Mouse (Mus musculus): ENCODE measurements at regions not wholly inside any gene's neighbourhood (a gene's known extent, or its start where the extent isn't known, plus 50 kb on each side); places are given as distances from the start of the nearest gene placed in this dataset.

DNA sequence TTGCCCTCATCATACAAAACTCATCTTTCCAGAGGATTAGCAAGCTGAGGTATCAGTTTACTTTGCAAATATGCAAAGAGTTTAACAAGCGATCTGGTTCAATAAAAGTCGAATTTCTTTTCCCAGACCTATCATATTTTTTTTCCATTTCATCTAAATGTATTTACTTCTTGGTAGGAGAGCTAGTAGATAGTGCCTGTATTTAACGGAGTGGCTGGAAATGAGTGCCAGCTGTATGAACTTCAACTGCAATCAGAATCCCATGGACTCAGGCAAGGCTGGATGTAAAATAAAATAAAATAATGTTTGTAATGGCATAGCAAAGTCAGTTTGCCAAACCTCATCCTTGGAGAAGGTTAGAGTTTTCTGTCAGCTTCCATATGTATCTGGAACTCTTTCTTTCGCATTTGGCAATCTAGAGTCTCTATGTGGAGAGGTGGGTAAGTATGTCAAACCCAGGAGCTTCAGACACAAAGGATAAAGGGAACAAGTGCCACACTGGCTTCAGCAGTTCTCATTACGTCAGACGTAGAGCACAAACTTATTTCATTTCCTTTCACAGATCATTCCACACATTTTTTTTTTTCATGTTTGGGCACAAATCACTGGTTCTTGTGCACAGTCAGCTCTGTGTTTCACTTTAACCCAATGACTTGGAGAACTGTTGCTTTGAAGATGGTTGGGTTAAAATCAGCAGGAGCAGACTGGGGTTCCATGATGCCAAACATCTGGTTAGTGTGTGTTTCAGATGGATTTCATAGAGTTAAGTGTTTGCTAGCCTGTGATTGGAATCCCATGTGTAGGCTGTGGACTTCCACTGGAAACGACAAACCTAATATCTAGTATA lies 357.2 kb upstream of the Tmc3 start:
- Histone ChIP-seq H3K36me3 (no peaks in the 10 kb centered on the region), H3K27ac (replicated peaks) (0 out of 2 replicates have a peak overlapping the region, but pooled peaks have one; percentile 32), H3K27me3 (replicated peaks) (no peaks in the 10 kb centered on the region), H3K9ac (no peak overlapping the region), H3K9me3 (peaks cover 6% of the 10 kb centered on the region), H3K4me1 (peaks cover 10% of the 10 kb centered on the region), H3K4me2 (no peak overlapping the region), H3K4me3 (no peak overlapping the region)
- 69% methylated on average over 7 of the region's 7 CpGs for WGBS
- no peak for ATAC-seq (ENCODE audit: extremely low read depth, insufficient number of reproducible peaks, low FRiP score, low TSS enrichment)

DNA sequence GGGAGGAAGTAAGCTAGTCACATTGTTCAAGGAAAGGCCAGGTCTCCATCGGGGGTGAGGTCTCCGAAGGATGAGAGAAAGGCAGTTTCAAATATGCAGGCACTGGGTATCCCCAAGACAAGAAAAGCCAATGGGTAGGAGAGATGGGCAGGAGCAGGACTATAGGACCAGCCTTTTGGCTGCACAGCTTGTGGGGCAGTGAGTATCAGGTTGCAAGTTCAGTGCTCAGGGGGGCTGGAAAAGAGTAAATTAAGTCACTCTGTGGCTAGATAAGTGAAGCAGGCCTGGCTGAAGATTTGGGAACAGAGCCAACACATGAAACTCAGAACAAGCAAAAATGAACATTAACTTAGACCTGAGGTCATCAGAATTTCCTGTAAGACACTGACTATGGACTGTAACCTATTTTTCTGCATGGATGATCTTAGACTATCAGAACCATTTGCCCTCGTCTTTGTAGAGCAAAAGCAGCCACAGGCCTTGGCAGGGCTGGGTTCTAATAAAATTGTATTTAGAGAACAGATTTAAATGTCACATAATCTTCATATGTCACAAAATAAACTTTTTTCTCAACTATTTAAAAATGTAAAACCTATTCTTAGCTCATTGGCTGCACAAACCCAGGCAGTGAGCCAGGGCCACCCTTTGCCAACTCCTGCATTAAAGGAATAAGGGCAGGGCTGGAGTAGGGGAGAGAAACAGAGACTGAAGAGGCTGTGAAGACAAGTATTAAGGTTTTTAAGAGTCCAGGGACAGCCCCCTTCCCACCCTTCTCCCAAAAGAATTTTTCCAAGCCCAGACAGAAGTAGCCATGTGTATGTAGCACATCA lies 354.0 kb upstream of the Tmc3 start:
- Histone ChIP-seq H3K4me2 (no peak overlapping the region), H3K27me3 (replicated peaks) (no peaks in the 10 kb centered on the region), H3K36me3 (no peaks in the 10 kb centered on the region), H3K9me3 (peaks cover 6% of the 10 kb centered on the region), H3K4me3 (no peak overlapping the region), H3K4me1 (peaks cover 10% of the 10 kb centered on the region), H3K27ac (replicated peaks) (peak overlapping the region; percentile 40), H3K9ac (no peak overlapping the region)
- WGBS, result 59% methylated on average over 3 of the region's 3 CpGs
- no peak; the same call in 1 of the 2 replicates for ATAC-seq (ENCODE audit: extremely low read depth, insufficient number of reproducible peaks, low FRiP score, low TSS enrichment)

DNA sequence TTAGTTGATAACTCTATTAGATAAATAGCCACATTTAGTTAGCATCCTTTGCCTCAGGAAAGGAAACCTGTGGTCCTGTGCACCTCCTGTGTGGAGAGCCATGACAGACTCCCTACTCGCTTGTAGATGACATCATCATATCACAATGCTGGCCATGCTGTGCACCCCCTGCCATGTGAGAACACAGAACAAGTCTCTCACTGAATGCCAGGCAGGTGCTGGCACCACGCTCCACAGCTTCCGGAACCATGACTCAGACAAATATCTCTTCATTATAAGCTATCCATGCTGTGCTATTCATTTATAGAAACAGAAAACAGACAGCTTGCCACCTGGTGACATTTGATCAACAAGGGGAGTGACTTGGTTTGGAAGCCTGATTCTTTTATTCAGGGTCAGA lies 349.1 kb upstream of the Tmc3 start:
- 67% methylated on average over 3 of the region's 3 CpGs for WGBS
- Histone ChIP-seq H3K4me3 (no peak overlapping the region), H3K9ac (no peak overlapping the region), H3K9me3 (no peaks in the 10 kb centered on the region), H3K27me3 (replicated peaks) (no peaks in the 10 kb centered on the region), H3K36me3 (no peaks in the 10 kb centered on the region), H3K4me1 (peaks cover 2% of the 10 kb centered on the region; the same call in 1 of the 2 replicates), H3K4me2 (no peak overlapping the region), H3K27ac (replicated peaks) (no peak overlapping the region)
- no peak for ATAC-seq (ENCODE audit: extremely low read depth, insufficient number of reproducible peaks, low FRiP score, low TSS enrichment)

DNA sequence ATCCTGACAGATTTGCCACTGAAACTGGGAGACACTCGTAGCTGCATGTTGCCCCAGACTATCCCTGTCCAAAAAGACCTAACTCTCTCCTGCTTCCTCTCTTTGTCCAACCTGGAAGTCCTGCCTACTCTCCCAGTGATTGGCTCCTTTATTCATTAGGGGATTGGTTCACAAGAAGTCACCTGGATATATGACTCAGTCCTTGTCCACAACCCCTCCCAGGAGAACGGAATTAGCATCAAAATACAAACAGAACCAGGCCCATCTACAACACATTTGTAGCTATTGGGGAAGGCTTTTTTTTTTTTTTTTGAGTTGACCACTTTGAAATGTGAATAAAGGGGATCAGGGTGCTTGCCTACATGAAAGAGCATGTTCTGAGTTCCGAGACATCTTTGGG lies 347.4 kb upstream of the Tmc3 start:
- Histone ChIP-seq H3K27ac (replicated peaks) (no peak overlapping the region), H3K4me3 (no peak overlapping the region), H3K9me3 (no peaks in the 10 kb centered on the region), H3K4me2 (no peak overlapping the region), H3K27me3 (replicated peaks) (no peaks in the 10 kb centered on the region), H3K4me1 (no peaks in the 10 kb centered on the region; the same call in 1 of the 2 replicates), H3K36me3 (no peaks in the 10 kb centered on the region), H3K9ac (no peak overlapping the region)
- 70% methylated on average over 3 of the region's 3 CpGs for WGBS
- no peak for ATAC-seq (ENCODE audit: extremely low read depth, insufficient number of reproducible peaks, low FRiP score, low TSS enrichment)

DNA sequence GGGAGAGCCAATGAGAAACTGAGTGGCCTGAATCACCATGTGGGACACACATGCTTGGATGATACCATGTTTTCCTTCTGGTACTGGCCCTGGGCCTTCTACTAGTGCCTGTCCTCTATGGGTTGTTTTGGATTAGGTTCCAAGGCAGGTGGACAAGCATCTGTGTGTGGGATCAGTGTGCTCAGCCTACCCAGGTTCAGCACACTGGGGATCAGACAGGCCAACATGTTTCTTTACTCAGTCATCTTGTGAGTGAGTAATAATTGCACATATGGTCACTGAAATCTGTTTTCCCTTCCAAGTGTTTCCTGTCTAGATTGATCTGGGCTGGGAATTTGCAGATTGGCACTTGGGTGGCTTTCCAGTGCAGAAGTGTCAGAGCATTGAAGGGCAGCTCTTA lies 346.6 kb upstream of the Tmc3 start:
- Histone ChIP-seq H3K9me3 (no peaks in the 10 kb centered on the region), H3K4me3 (no peak overlapping the region), H3K4me1 (no peaks in the 10 kb centered on the region; the same call in 1 of the 2 replicates), H3K27me3 (replicated peaks) (no peaks in the 10 kb centered on the region), H3K9ac (no peak overlapping the region), H3K4me2 (no peak overlapping the region), H3K27ac (replicated peaks) (no peak overlapping the region), H3K36me3 (no peaks in the 10 kb centered on the region)
- no peak for ATAC-seq (ENCODE audit: extremely low read depth, insufficient number of reproducible peaks, low FRiP score, low TSS enrichment)

DNA sequence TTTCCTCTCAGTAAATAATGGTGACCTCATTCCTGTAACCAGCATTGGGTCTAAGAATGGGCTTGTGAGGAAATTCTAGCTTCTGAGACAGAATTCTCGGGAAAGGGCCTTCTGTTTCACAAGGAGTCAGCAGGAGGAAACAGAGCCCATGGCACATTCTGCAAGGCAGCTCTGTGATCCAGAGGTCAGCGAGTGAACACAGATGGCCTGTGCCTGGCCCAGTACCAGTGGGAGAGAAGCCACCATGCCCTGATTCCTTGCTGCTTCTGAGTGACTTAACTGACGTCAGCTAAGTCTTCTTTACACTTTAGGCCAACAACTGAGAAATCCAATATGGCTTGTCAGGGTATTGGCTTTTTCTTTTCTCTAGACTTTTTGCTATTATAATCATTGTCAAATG lies 342.5 kb upstream of the Tmc3 start:
- Histone ChIP-seq H3K27me3 (replicated peaks) (no peaks in the 10 kb centered on the region), H3K4me3 (no peak overlapping the region), H3K9ac (no peak overlapping the region), H3K9me3 (no peaks in the 10 kb centered on the region), H3K4me1 (no peaks in the 10 kb centered on the region; the same call in 1 of the 2 replicates), H3K27ac (replicated peaks) (0 out of 2 replicates have a peak overlapping the region, but pooled peaks have one; percentile 36), H3K4me2 (no peak overlapping the region), H3K36me3 (no peaks in the 10 kb centered on the region)
- 47% methylated on average over 3 of the region's 3 CpGs for WGBS
- no peak for ATAC-seq (ENCODE audit: extremely low read depth, insufficient number of reproducible peaks, low FRiP score, low TSS enrichment)

DNA sequence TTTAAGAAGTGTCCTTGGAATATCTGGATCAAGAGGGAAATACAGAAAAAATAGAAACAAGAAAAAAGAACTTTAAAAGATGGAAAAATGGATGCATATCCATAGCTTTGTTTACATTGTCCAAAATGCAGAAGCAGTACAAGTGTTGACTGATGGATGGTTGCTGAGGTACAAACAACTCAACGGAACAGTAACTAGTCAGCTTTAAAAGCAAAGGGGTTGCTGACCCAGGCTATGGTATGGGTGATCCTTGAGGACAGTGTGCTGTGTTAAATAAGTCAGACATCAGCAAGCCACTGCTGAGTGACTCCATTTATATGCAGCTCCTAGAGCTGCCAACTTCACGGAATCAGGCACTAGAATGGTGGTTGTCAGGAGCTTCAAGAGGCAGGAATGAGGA lies 338.9 kb upstream of the Tmc3 start:
- Histone ChIP-seq H3K9ac (no peak overlapping the region), H3K4me3 (no peak overlapping the region), H3K27ac (replicated peaks) (no peak overlapping the region), H3K9me3 (no peaks in the 10 kb centered on the region), H3K4me1 (no peaks in the 10 kb centered on the region; the same call in 1 of the 2 replicates), H3K27me3 (replicated peaks) (no peaks in the 10 kb centered on the region), H3K4me2 (no peak overlapping the region), H3K36me3 (no peaks in the 10 kb centered on the region)
- 56% methylated on average over 2 of the region's 2 CpGs for WGBS
- ATAC-seq (ENCODE audit: extremely low read depth, insufficient number of reproducible peaks, low FRiP score, low TSS enrichment), result no peak

DNA sequence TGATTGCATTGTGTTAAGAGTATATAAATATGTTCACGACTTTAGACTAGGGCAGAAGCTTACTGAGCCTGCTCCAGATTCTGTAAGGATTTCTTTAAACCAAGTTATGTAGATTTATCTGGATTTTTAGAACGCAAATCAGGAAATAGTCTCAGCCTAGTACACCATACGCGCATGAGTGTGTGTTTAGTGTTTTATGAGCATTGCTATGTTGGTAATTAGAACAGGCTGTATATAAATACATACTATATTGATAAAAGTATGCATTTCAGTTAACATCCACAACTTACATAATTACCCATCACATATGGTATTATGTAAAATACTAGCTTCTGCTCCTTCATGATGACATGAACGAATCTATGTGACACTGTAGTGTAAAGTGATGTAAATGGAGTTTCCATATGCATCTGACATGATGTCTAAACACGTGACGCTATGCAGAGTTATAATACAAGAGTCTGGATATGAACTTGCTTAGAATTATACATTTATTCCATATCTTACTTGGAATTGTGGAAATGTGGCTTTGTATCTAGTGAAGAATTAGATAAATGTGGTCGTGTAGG lies 332.6 kb upstream of the Tmc3 start:
- Histone ChIP-seq H3K36me3 (no peaks in the 10 kb centered on the region), H3K4me1 (peaks cover 5% of the 10 kb centered on the region; the same call in 1 of the 2 replicates), H3K27me3 (replicated peaks) (no peaks in the 10 kb centered on the region), H3K9me3 (no peaks in the 10 kb centered on the region), H3K4me2 (no peak overlapping the region), H3K9ac (no peak overlapping the region), H3K4me3 (no peak overlapping the region), H3K27ac (replicated peaks) (no peak overlapping the region)
- WGBS, result 74% methylated on average over 8 of the region's 8 CpGs
- ATAC-seq (ENCODE audit: extremely low read depth, insufficient number of reproducible peaks, low FRiP score, low TSS enrichment), result no peak

DNA sequence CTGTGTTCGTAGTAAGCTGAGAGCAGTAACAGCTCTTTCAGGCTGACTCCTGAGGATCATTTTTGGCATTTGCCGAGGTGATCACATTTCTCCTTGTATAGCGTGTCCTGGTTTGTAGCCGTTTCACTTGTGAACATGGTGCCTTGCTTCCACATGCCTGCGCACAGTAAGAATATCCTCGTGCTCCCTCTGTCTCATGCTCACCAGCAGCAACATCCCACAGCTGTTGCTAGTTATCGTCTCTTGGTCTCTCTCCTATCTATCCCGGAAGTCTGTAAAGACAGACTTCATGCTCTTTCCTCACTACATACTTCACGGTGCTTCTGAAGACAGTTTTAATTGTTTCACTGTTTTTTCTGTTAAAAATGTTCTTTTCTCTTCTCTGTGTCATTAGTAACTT lies 331.7 kb upstream of the Tmc3 start:
- WGBS, result 70% methylated on average over 9 of the region's 9 CpGs
- no peaks in the 10 kb centered on the region for H3K27me3 ChIP-seq (replicated peaks)
- H3K9ac ChIP-seq, result no peak overlapping the region
- no peak overlapping the region for H3K4me2 ChIP-seq
- ATAC-seq (ENCODE audit: extremely low read depth, insufficient number of reproducible peaks, low FRiP score, low TSS enrichment), result no peak
- peaks cover 5% of the 10 kb centered on the region; the same call in 1 of the 2 replicates for H3K4me1 ChIP-seq
- no peaks in the 10 kb centered on the region for H3K9me3 ChIP-seq
- H3K36me3 ChIP-seq, result no peaks in the 10 kb centered on the region
- H3K27ac ChIP-seq (replicated peaks), result 0 out of 2 replicates have a peak overlapping the region, but pooled peaks have one; percentile 20
- no peak overlapping the region for H3K4me3 ChIP-seq

DNA sequence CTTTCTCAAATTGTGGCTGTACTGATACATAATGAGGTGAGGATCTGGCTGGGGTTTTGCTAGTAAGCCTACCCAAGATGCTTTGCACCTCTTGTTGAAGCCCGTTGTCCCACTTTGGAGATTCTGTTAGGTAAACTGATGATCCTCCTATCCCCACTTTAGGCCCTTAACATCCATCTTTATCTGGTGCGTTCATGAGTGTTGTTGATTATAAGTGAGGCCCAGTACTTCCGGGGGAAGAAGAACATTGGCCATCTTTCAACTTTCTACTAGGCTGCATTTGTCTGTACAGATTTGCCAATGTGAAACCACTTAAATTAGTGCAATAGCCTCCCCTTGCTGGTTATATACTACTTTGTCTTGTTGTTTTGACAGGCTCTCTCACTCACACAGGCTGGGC lies 331.3 kb upstream of the Tmc3 start:
- H3K36me3 ChIP-seq, result no peaks in the 10 kb centered on the region
- H3K4me2 ChIP-seq, result no peak overlapping the region
- H3K9ac ChIP-seq, result no peak overlapping the region
- H3K27ac ChIP-seq (replicated peaks), result 0 out of 2 replicates have a peak overlapping the region, but pooled peaks have one; percentile 20
- H3K4me1 ChIP-seq, result peaks cover 5% of the 10 kb centered on the region; the same call in 1 of the 2 replicates
- no peak overlapping the region for H3K4me3 ChIP-seq
- WGBS, result 54% methylated on average over 3 of the region's 3 CpGs
- H3K9me3 ChIP-seq, result no peaks in the 10 kb centered on the region
- H3K27me3 ChIP-seq (replicated peaks), result no peaks in the 10 kb centered on the region
- no peak for ATAC-seq (ENCODE audit: extremely low read depth, insufficient number of reproducible peaks, low FRiP score, low TSS enrichment)

DNA sequence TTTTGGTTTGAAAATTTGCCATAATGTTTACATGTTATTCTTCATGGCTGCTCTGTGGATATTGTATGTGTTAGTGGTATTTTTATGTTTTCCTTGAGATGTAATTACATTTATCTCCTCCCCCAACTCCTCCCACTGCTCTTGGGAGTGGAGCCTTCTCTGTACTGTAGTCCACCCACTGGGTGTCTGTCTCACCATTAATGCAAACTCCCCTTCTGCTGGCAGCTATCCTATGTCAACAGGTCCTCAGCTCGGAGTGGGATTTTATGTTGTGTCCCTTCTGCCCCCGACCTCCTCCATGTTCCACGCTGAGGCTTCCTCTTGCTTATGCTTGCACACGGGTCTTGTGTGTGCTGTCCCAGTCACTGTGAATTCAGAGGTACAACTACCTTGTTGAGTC lies 330.3 kb upstream of the Tmc3 start:
- 62% methylated on average over 4 of the region's 4 CpGs for WGBS
- H3K4me1 ChIP-seq, result peaks cover 5% of the 10 kb centered on the region; the same call in 1 of the 2 replicates
- no peak overlapping the region for H3K27ac ChIP-seq (replicated peaks)
- H3K9me3 ChIP-seq, result no peaks in the 10 kb centered on the region
- no peak overlapping the region for H3K4me3 ChIP-seq
- no peak overlapping the region for H3K4me2 ChIP-seq
- no peak for ATAC-seq (ENCODE audit: extremely low read depth, insufficient number of reproducible peaks, low FRiP score, low TSS enrichment)
- H3K36me3 ChIP-seq, result no peaks in the 10 kb centered on the region
- H3K9ac ChIP-seq, result no peak overlapping the region
- H3K27me3 ChIP-seq (replicated peaks), result no peaks in the 10 kb centered on the region

All from heart, embryonic 13.5 days (tissue).